Mouse (Mus musculus) erythroblast, embryonic 14.5 days (primary cell): ENCODE measurements at regions not wholly inside any gene's neighbourhood (a gene's known extent, or its start where the extent isn't known, plus 50 kb on each side); places are given as distances from the start of the nearest gene placed in this dataset.

Experiments used
- GATA1 ChIP-seq: IDR thresholded peaks from 2 replicates; pipeline ENCODE4 v1.6.1; 2012; ENCODE audit warnings: low read length, inconsistent platforms, mixed read lengths
- TAL1 ChIP-seq: IDR thresholded peaks from 3 replicates; pipeline ENCODE4 v1.6.1; 2012; ENCODE audit warnings: low read length, inconsistent platforms, mixed read lengths

DNA sequence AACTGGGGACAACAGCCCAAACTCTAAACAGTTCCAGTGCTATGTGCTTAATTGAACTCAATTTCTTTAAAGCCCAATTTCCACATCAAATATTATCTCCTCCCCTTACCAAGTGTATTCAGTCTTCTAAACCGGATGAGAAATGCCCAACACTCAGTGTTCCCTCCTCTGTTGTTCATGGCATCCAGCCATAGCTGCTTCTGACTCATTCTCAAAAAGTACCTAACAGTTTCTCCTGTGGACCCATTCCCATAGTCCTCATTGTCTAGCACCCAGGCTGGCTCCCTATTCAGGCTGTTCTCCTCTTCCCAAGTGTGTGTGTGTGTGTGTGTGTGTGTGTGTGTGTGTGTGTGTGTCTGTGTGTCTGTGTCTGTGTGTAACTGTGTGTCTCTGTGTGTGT is 478.7 kb downstream of the Pdcd6ip start:
- no peak for TF ChIP-seq TAL1
- no peak for TF ChIP-seq GATA1
